ENCODE assay signal across 8 mouse cellular contexts in the genomic region with DNA sequence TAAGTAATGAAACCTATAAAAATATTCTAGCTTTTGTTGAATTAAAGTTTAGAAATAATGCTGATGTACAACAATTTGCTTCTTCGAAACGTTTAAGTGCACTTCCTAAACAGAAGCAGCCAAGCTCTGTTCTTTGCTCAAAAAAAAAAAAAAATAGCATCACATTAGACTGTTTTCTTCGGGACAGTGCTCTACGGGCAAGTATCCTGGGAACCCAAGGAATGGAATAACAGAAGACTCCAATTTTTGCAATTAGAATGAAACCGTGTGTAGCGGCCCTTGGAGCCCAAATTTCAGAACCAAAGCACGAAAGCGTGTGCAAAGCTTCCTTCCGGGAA. TPM values are rescaled to one million over a fixed set of nuclear protein-coding genes. Genes with fewer than 3 reads are reported as not detected.
DNase-seq lines count a peak whose midpoint lies in the region; ATAC-seq and TF ChIP-seq lines count a peak whose summit lies in the region.

No protein-coding gene starts in this region.

- ATAC-seq in neural tube, embryonic 11.5 days (ENCODE audit: insufficient read depth, low FRiP score, low TSS enrichment): no peak
- ATAC-seq in limb, embryonic 15.5 days (ENCODE audit: insufficient number of reproducible peaks, low FRiP score, low TSS enrichment, low read depth): no peak
- no peak for ATAC-seq in stomach, embryonic 16.5 days (ENCODE audit: insufficient read depth, low FRiP score)

- no peak for DNase-seq in cerebellum, adult 2 months
- DNase-seq in cerebellum, adult 9-10 months: no peak
- no peak for DNase-seq in neural tube, embryonic 11.5 days (ENCODE audit: low spot score)
- no peak for DNase-seq in neural tube, embryonic 10.5 days (ENCODE audit: extremely low spot score, low spot score)
- no peak for DNase-seq in left cerebral cortex, adult 18-20 months (ENCODE audit: low spot score in 2 of 2)
- DNase-seq in urinary bladder, adult 18-20 months (ENCODE audit: low spot score in 2 of 2): no peak

- H3K4me1 ChIP-seq in cerebellum, adult 2 months (ENCODE audit: control insufficient read depth, insufficient read depth, low read length): no peaks in the 10 kb centered on the region
- 0 out of 2 replicates have a peak, but pooled peaks cover 5% of the 10 kb centered on the region for H3K4me1 ChIP-seq in neural tube, embryonic 11.5 days (ENCODE audit: control insufficient read depth, insufficient read depth, low read length)
- H3K4me1 ChIP-seq in limb, embryonic 15.5 days: peaks cover 9% of the 10 kb centered on the region
- H3K4me1 ChIP-seq in stomach, embryonic 16.5 days (ENCODE audit: control insufficient read depth, insufficient read depth, low read length): 0 out of 2 replicates have a peak, but pooled peaks cover 4% of the 10 kb centered on the region

- no peak for TF ChIP-seq POLR2A in cerebellum, adult 2 months (IDR thresholded peaks at IDR 0.05; ENCODE audit: borderline replicate concordance, insufficient read depth, low read length)

- H3K36me3 ChIP-seq in neural tube, embryonic 11.5 days (ENCODE audit: control insufficient read depth, insufficient read depth, low read length): no peaks in the 10 kb centered on the region
- no peaks in the 10 kb centered on the region for H3K36me3 ChIP-seq in limb, embryonic 15.5 days
- H3K36me3 ChIP-seq in stomach, embryonic 16.5 days (ENCODE audit: control insufficient read depth, insufficient read depth, low read length): no peaks in the 10 kb centered on the region

- no peaks in the 10 kb centered on the region for H3K9me3 ChIP-seq in neural tube, embryonic 11.5 days (ENCODE audit: control insufficient read depth, low read length)
- H3K9me3 ChIP-seq in limb, embryonic 15.5 days: no peaks in the 10 kb centered on the region
- H3K9me3 ChIP-seq in stomach, embryonic 16.5 days (replicated peaks; ENCODE audit: control insufficient read depth, low read length): no peaks in the 10 kb centered on the region

- peak overlapping the region; percentile 88 for H3K4me2 ChIP-seq in neural tube, embryonic 11.5 days (ENCODE audit: low read depth)
- H3K4me2 ChIP-seq in limb, embryonic 15.5 days: peak overlapping the region; percentile 93
- H3K4me2 ChIP-seq in stomach, embryonic 16.5 days (ENCODE audit: low read depth, low read length): peak overlapping the region; percentile 99

- H3K27ac ChIP-seq in cerebellum, adult 2 months (ENCODE audit: insufficient read depth, low read length): no peak overlapping the region
- H3K27ac ChIP-seq in neural tube, embryonic 11.5 days (ENCODE audit: low read depth, low read length): no peak overlapping the region
- no peak overlapping the region for H3K27ac ChIP-seq in limb, embryonic 15.5 days
- peak overlapping the region; percentile 85; the same call in 1 of the 2 replicates for H3K27ac ChIP-seq in stomach, embryonic 16.5 days (ENCODE audit: low read length)

- peak overlapping the region; percentile 94 for H3K4me3 ChIP-seq in cerebellum, adult 2 months (replicated peaks; ENCODE audit: insufficient read depth, low read depth, low read length)
- peak overlapping the region; percentile 92 for H3K4me3 ChIP-seq in neural tube, embryonic 11.5 days (ENCODE audit: low read depth, low read length)
- peak overlapping the region; percentile 96 for H3K4me3 ChIP-seq in limb, embryonic 15.5 days
- H3K4me3 ChIP-seq in stomach, embryonic 16.5 days (replicated peaks; ENCODE audit: low read length): peak overlapping the region; percentile 98

- WGBS in cerebellum, adult 2 months: 4% methylated on average over 9 of the region's 9 CpGs
- WGBS in neural tube, embryonic 11.5 days: 4% methylated on average over 9 of the region's 9 CpGs
- WGBS in limb, embryonic 15.5 days: 5% methylated on average over 9 of the region's 9 CpGs
- WGBS in stomach, embryonic 16.5 days: 5% methylated on average over 9 of the region's 9 CpGs

- H3K9ac ChIP-seq in neural tube, embryonic 11.5 days (ENCODE audit: low read length): peak overlapping the region; percentile 94
- peak overlapping the region; percentile 81 for H3K9ac ChIP-seq in limb, embryonic 15.5 days
- H3K9ac ChIP-seq in stomach, embryonic 16.5 days (ENCODE audit: low read length): peak overlapping the region; percentile 94

- no peaks in the 10 kb centered on the region for H3K27me3 ChIP-seq in cerebellum, adult 2 months (ENCODE audit: control insufficient read depth, insufficient read depth, low read length)
- H3K27me3 ChIP-seq in neural tube, embryonic 11.5 days (ENCODE audit: control insufficient read depth, insufficient read depth, low read length): no peaks in the 10 kb centered on the region
- no peaks in the 10 kb centered on the region for H3K27me3 ChIP-seq in limb, embryonic 15.5 days
- H3K27me3 ChIP-seq in stomach, embryonic 16.5 days (ENCODE audit: control insufficient read depth, insufficient read depth, low read length): no peaks in the 10 kb centered on the region

- TF ChIP-seq CTCF in cerebellum, adult 2 months (IDR thresholded peaks at IDR 0.05; ENCODE audit: borderline replicate concordance, insufficient read depth, low read depth, low read length): no peak

RNA-seq across cellular contexts. Expression of a gene that starts 1.2 kb away (rescaled TPM):
- 78.8 and 79.4 TPM in 2 replicates for polyA plus RNA-seq in cerebellum, adult 2 months (2012; rRNA removed)
- 89.0 and 92.7 TPM in 2 replicates for polyA plus RNA-seq in neural tube, embryonic 11.5 days (2014; fragmentation: Nextera tagmentation; extraction: Ambion mirVana)
- polyA plus RNA-seq in limb, embryonic 15.5 days (2015; fragmentation: Nextera tagmentation; extraction: Ambion mirVana): 75.3 and 77.6 TPM in 2 replicates
- polyA plus RNA-seq in stomach, embryonic 16.5 days (2015; fragmentation: Nextera tagmentation; extraction: Ambion mirVana): 53.3 and 65.4 TPM in 2 replicates
- 10 to 100 TPM; 83.9 to 85.6 TPM for total RNA-seq in left cerebral cortex, adult 18-20 months (2021)

RNA-seq across cellular contexts. Expression of a gene that starts 57.6 kb away (rescaled TPM):
- not detected in 2 replicates for polyA plus RNA-seq in cerebellum, adult 2 months (2012; rRNA removed)
- polyA plus RNA-seq in neural tube, embryonic 11.5 days (2014; fragmentation: Nextera tagmentation; extraction: Ambion mirVana): 2.2 and 2.5 TPM in 2 replicates
- polyA plus RNA-seq in limb, embryonic 15.5 days (2015; fragmentation: Nextera tagmentation; extraction: Ambion mirVana): 3.6 and 4.3 TPM in 2 replicates
- polyA plus RNA-seq in stomach, embryonic 16.5 days (2015; fragmentation: Nextera tagmentation; extraction: Ambion mirVana): 1.9 and 2.5 TPM in 2 replicates
- not detected for total RNA-seq in left cerebral cortex, adult 18-20 months (2021)
